In genomic region chr1:132264577-132264976, GRCm38 (mm10) we compare ENCODE assay signal across 18 mouse cellular contexts. TPM values are rescaled to one million over a fixed set of nuclear protein-coding genes. Genes with fewer than 3 reads are reported as not detected.
DNase-seq lines count a peak whose midpoint lies in the region; ATAC-seq and TF ChIP-seq lines count a peak whose summit lies in the region.
"Had no signal": no experiment of that assay in that cellular context is flagged by ENCODE, and none has a peak within 500 bp of the region (broad histone marks: within the 10 kb centered on the region; RNA-seq: fewer than 3 reads in every experiment).

No protein-coding gene starts in this region.

- H3K36me3 ChIP-seq in heart, embryonic 13.5 days, result no peaks in the 10 kb centered on the region
- H3K36me3 ChIP-seq in G1E (replicated peaks), result no peaks in the 10 kb centered on the region
- no peaks in the 10 kb centered on the region for H3K36me3 ChIP-seq in liver, embryonic 16.5 days (ENCODE audit: control insufficient read depth, insufficient read depth)
- no peaks in the 10 kb centered on the region for H3K36me3 ChIP-seq in forebrain, embryonic 12.5 days (replicated peaks)
- H3K36me3 ChIP-seq: hindbrain, embryonic 10.5 days; neural tube, embryonic 13.5 days had no signal

- no peak overlapping the region for H3K27ac ChIP-seq in heart, embryonic 13.5 days (replicated peaks)
- H3K27ac ChIP-seq in liver, embryonic 16.5 days (ENCODE audit: low read length), result no peak overlapping the region
- no peak overlapping the region for H3K27ac ChIP-seq in forebrain, embryonic 12.5 days
- H3K27ac ChIP-seq: heart, adult 2 months; neural tube, embryonic 13.5 days had no signal

- 43% methylated on average over 7 of the region's 7 CpGs for WGBS in heart, embryonic 13.5 days
- 31% methylated on average over 7 of the region's 7 CpGs for WGBS in liver, embryonic 16.5 days (ENCODE audit: insufficient replicate concordance)
- 79% methylated on average over 7 of the region's 7 CpGs for WGBS in forebrain, embryonic 12.5 days

- TF ChIP-seq CTCF in G1E (IDR thresholded peaks at IDR 0.05; ENCODE audit: low read depth, low read length), result no peak

- no peak overlapping the region for H3K4me3 ChIP-seq in heart, embryonic 13.5 days
- H3K4me3 ChIP-seq in G1E (ENCODE audit: low read depth, low read length), result no peak overlapping the region
- H3K4me3 ChIP-seq in liver, embryonic 16.5 days (ENCODE audit: low read depth, low read length), result no peak overlapping the region
- H3K4me3 ChIP-seq in forebrain, embryonic 12.5 days (replicated peaks), result no peak overlapping the region
- H3K4me3 ChIP-seq: heart, adult 2 months; hindbrain, embryonic 10.5 days; neural tube, embryonic 13.5 days had no signal

- peak; percentile 76 for ATAC-seq in heart, embryonic 13.5 days (ENCODE audit: extremely low read depth, insufficient number of reproducible peaks, low FRiP score, low TSS enrichment)
- ATAC-seq in G1E (ENCODE audit: extremely low read depth, insufficient number of reproducible peaks, low FRiP score, poor library complexity, severe bottlenecking), result peak; percentile 73
- peak; percentile 95 for ATAC-seq in liver, embryonic 16.5 days (ENCODE audit: low read depth)
- ATAC-seq in forebrain, embryonic 12.5 days (ENCODE audit: low FRiP score), result no peak
- ATAC-seq: intestine, postnatal 0 days; Patski had no signal

- intact Hi-C loops in heart, postnatal 25 days (cut with DNase I), result no loop called here
- intact Hi-C loops in left cerebral cortex, postnatal 36 days (cut with DNase I), result no loop called here

- no peaks in the 10 kb centered on the region; the same call in 1 of the 2 replicates for H3K27me3 ChIP-seq in heart, embryonic 13.5 days (replicated peaks)
- H3K27me3 ChIP-seq in G1E (ENCODE audit: insufficient read depth, low read length), result peaks cover 17% of the 10 kb centered on the region
- H3K27me3 ChIP-seq in liver, embryonic 16.5 days (ENCODE audit: control insufficient read depth, insufficient read depth, low read depth, low read length), result no peaks in the 10 kb centered on the region
- H3K27me3 ChIP-seq in forebrain, embryonic 12.5 days, result no peaks in the 10 kb centered on the region
- H3K27me3 ChIP-seq: neural tube, embryonic 13.5 days; Patski had no signal

- H3K4me1 ChIP-seq in heart, embryonic 13.5 days, result peaks cover 33% of the 10 kb centered on the region
- H3K4me1 ChIP-seq in G1E (ENCODE audit: insufficient read depth, low read depth, low read length), result peaks cover 26% of the 10 kb centered on the region
- peaks cover 17% of the 10 kb centered on the region for H3K4me1 ChIP-seq in liver, embryonic 16.5 days (ENCODE audit: control insufficient read depth, low read depth, low read length)
- H3K4me1 ChIP-seq in forebrain, embryonic 12.5 days, result peaks cover 13% of the 10 kb centered on the region

- no peak overlapping the region for H3K4me2 ChIP-seq in heart, embryonic 13.5 days
- H3K4me2 ChIP-seq in liver, embryonic 16.5 days (ENCODE audit: low read depth, low read length), result 0 out of 2 replicates have a peak overlapping the region, but pooled peaks have one; percentile 13
- H3K4me2 ChIP-seq in forebrain, embryonic 12.5 days, result no peak overlapping the region
- H3K4me2 ChIP-seq: midbrain, embryonic 11.5 days; neural tube, embryonic 13.5 days had no signal

- DNase-seq in heart, postnatal 25 days (ENCODE audit: low spot score), result no peak
- peak; percentile 25 for DNase-seq in G1E (ENCODE audit: low spot score)
- peak; percentile 73 for DNase-seq in c-Kit-positive CD71-positive TER-119-positive erythroid progenitor cells, embryonic 14.5 days (ENCODE audit: low spot score)
- no peak for DNase-seq in left cerebral cortex, postnatal 36 days (ENCODE audit: low spot score in 2 of 2)
- no peak for DNase-seq in layer of hippocampus, adult 18-20 months (ENCODE audit: low spot score in 2 of 2)
- DNase-seq: cerebellum, postnatal 14 days; heart, adult 2 months; lung, adult 2 months had no signal

- H3K9me3 ChIP-seq in heart, embryonic 13.5 days, result no peaks in the 10 kb centered on the region
- no peaks in the 10 kb centered on the region for H3K9me3 ChIP-seq in G1E (replicated peaks)
- no peaks in the 10 kb centered on the region for H3K9me3 ChIP-seq in liver, embryonic 16.5 days (replicated peaks; ENCODE audit: control insufficient read depth, low read length)
- H3K9me3 ChIP-seq in forebrain, embryonic 12.5 days, result no peaks in the 10 kb centered on the region
- H3K9me3 ChIP-seq: hindbrain, embryonic 10.5 days; neural tube, embryonic 13.5 days had no signal

- no peak overlapping the region for H3K9ac ChIP-seq in heart, embryonic 13.5 days
- H3K9ac ChIP-seq in liver, embryonic 16.5 days (ENCODE audit: low read depth, low read length), result no peak overlapping the region
- no peak overlapping the region for H3K9ac ChIP-seq in forebrain, embryonic 12.5 days
- H3K9ac ChIP-seq: neural tube, embryonic 13.5 days had no signal

RNA-seq across cellular contexts. Expression of gene Klhdc8a, which starts 33.8 kb away (rescaled TPM):
- polyA plus RNA-seq in heart, embryonic 13.5 days (2015; fragmentation: Nextera tagmentation; extraction: Ambion mirVana), result 0.34 and 0.63 TPM in 2 replicates
- 10 to 100 TPM; 22.3 to 28.8 TPM for total RNA-seq in heart, postnatal 25 days (2021)
- not detected in 2 replicates for total RNA-seq in G1E (2014; fragmentation: Nextera tagmentation)
- 0.06 and 0.11 TPM in 2 replicates for total RNA-seq in G1E (2017)
- not detected in 2 replicates for polyA plus RNA-seq in G1E (2012)
- polyA plus RNA-seq in liver, embryonic 16.5 days (2015; fragmentation: Nextera tagmentation; extraction: Ambion mirVana), result 0.06 and 0.11 TPM in 2 replicates
- total RNA-seq in left cerebral cortex, postnatal 36 days (2021), result 10 to 100 TPM; 11.0 to 13.6 TPM
- total RNA-seq in layer of hippocampus, adult 18-20 months (2021), result 1 to 10 TPM; 4.3 to 5.3 TPM
- 1.7 TPM in 2 replicates for polyA plus RNA-seq in forebrain, embryonic 12.5 days (2016; fragmentation: Nextera tagmentation; extraction: Ambion mirVana)

RNA-seq across cellular contexts. Expression of gene Gm10188, which starts 35.0 kb away (rescaled TPM):
- polyA plus RNA-seq in heart, embryonic 13.5 days (2015; fragmentation: Nextera tagmentation; extraction: Ambion mirVana), result not detected in 2 replicates
- total RNA-seq in heart, postnatal 25 days (2021), result not detected
- total RNA-seq in G1E (2014; fragmentation: Nextera tagmentation) (not detected in 2 replicates), G1E (2017) (0.17 TPM in 1 of 2 replicates, not detected in the other)
- not detected in 2 replicates for polyA plus RNA-seq in G1E (2012)
- not detected in 2 replicates for polyA plus RNA-seq in liver, embryonic 16.5 days (2015; fragmentation: Nextera tagmentation; extraction: Ambion mirVana)
- not detected for total RNA-seq in left cerebral cortex, postnatal 36 days (2021)
- not detected for total RNA-seq in layer of hippocampus, adult 18-20 months (2021)
- 0.38 and 0.59 TPM in 2 replicates for polyA plus RNA-seq in forebrain, embryonic 12.5 days (2016; fragmentation: Nextera tagmentation; extraction: Ambion mirVana)
- total RNA-seq: heart, adult 2 months had no signal
- polyA plus RNA-seq: frontal cortex, adult 2 months; heart, adult 2 months; intestine, postnatal 0 days; large intestine, adult 2 months; lung, adult 2 months; neural tube, embryonic 13.5 days had no signal

RNA-seq across cellular contexts. Expression of gene Nuak2, which starts 51.3 kb away (rescaled TPM):
- polyA plus RNA-seq in heart, embryonic 13.5 days (2015; fragmentation: Nextera tagmentation; extraction: Ambion mirVana), result 2.0 and 2.2 TPM in 2 replicates
- total RNA-seq in heart, postnatal 25 days (2021), result 1 to 10 TPM; 4.1 to 4.3 TPM
- not detected in 2 replicates for total RNA-seq in G1E (2014; fragmentation: Nextera tagmentation)
- 0.17 and 0.33 TPM in 2 replicates for total RNA-seq in G1E (2017)
- polyA plus RNA-seq in G1E (2012), result 0.02 TPM in 1 of 2 replicates, not detected in the other
- polyA plus RNA-seq in liver, embryonic 16.5 days (2015; fragmentation: Nextera tagmentation; extraction: Ambion mirVana), result 3.2 and 3.6 TPM in 2 replicates
- total RNA-seq in left cerebral cortex, postnatal 36 days (2021), result 1 to 10 TPM in 1 of 2 experiments, under 1 TPM in 1; 0.62 to 1.6 TPM
- 1 to 10 TPM; 1.6 to 1.9 TPM for total RNA-seq in layer of hippocampus, adult 18-20 months (2021)
- polyA plus RNA-seq in forebrain, embryonic 12.5 days (2016; fragmentation: Nextera tagmentation; extraction: Ambion mirVana), result 49.9 and 54.0 TPM in 2 replicates

Comparison
In these comparisons a context has a peak if more than half of its experiments do, and no peak if none do; other contexts are left out.
1. DNase-seq: peak in G1E (single experiment) and c-Kit-positive CD71-positive TER-119-positive erythroid progenitor cells, embryonic 14.5 days (single experiment); none in heart, postnatal 25 days (single experiment), left cerebral cortex, postnatal 36 days (0 of 2) and layer of hippocampus, adult 18-20 months (0 of 2).
2. RNA of gene Klhdc8a, which starts 33.8 kb away (total RNA-seq): 22.3 to 28.8 TPM in heart, postnatal 25 days, 11.0 to 13.6 TPM in left cerebral cortex, postnatal 36 days and 4.3 to 5.3 TPM in layer of hippocampus, adult 18-20 months; 0.06 to 0.11 TPM in G1E; every median in the first group is over 4 times any median in the second.